Mouse (Mus musculus) neutrophil, adult 83 days (primary cell): ENCODE measurements around the gene Odc1. TPM values are rescaled to one million over a fixed set of nuclear protein-coding genes. Genes with fewer than 3 reads are reported as not detected.

ENCODE experiments used
- total RNA-seq, 2 experiments: library from RNA; stranded (reverse); gene quantifications; one replicate each; pipeline ENCODE4 v1.2.4; 2023

Odc1 gene
- 100 to 1,000 TPM; 357 to 543 TPM for total RNA-seq

GRCm38 (mm10) chr12:17544209-17545106 is at the start of gene Odc1:
Odc1 (plus strand) TSS chr12:17544794.

Other genes with a start within 250 kb of the Odc1 start
- not detected for gene Atp6v1c2, start 215.4 kb upstream of the Odc1 start, total RNA-seq
- 1 to 10 TPM; 7.1 to 8.3 TPM for gene Nol10, start 196.3 kb upstream of the Odc1 start, total RNA-seq
- 100 to 1,000 TPM; 119 to 142 TPM for gene Hpcal1, start 146.1 kb downstream of the Odc1 start, total RNA-seq